Mouse (Mus musculus) left cerebral cortex, postnatal 36 days (tissue): ENCODE measurements at regions not wholly inside any gene's neighbourhood (a gene's known extent, or its start where the extent isn't known, plus 50 kb on each side); places are given as distances from the start of the nearest gene placed in this dataset.

Experiments used
- DNase-seq, 2 experiments: peaks; one replicate each; pipeline ENCODE4 v3.0.0; 2021 to 2022; ENCODE audit warnings: low spot score in 2 of 2, mixed read lengths in 1 of 2
- intact Hi-C: fragments of 180-260 bp; cut with DNase I; formaldehyde crosslinking; loops from one replicate; pipeline ENCODE4 v1.15.1; 2025

- DNase-seq = no peak
- intact Hi-C loops = no loop called here
These were observed 218.3 kb upstream of the Clnk start for GRCm38 (mm10) chr5:39094875-39095274.

GRCm38 (mm10) chr5:39076555-39077178 lies 200.1 kb upstream of the Clnk start:
- intact Hi-C loops = no loop called here
- DNase-seq = peak in 1 of 2 experiments; percentile 11

DNA sequence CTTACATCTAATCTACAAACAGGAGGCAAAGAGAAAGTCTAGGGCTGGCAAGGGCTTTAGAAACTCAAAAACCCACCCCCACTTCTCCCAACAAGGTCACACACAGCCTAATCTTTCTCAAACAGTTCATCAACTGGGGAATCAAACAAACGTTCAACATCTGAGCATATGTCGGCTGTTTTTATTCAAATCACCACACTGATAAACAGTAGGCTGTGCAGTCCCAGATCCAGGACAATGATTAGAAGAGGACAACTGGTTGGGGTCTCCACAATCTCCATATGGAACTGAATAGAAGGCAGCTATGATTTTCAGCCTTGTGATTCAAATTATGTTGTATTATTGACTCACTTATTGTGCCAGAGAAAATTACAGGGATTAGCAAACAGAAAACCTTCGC lies 193.1 kb upstream of the Clnk start:
- intact Hi-C loops = loop anchor here (10.0 kb wide), 1 partner anchor 285 kb away; no protein-coding TSS in a partner anchor
- DNase-seq = no peak

DNA sequence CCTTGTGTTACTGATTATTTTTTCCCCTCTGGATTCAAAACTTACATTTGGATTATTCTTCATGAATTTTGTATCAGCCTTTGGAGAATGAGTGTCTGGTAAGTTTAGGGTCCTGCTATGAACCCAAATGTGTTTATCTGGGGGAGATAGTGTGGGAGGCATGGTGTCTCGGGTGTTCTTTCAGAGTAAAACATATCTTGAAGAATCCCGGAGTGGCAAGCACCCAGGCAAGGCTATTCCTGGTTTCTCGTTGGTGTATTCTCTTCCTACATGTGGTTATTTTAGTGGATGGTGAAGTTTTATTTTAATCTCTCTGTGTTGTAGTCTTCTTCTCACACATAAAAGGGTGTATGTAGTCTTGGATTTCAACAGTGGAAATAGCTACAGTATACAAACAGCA lies 186.4 kb upstream of the Clnk start:
- peak; percentile 39 to 74 for DNase-seq
- intact Hi-C loops = loop anchor here (5.0 to 10.0 kb wide), 2 partner anchors 278 to 574 kb away; no protein-coding TSS in a partner anchor

DNA sequence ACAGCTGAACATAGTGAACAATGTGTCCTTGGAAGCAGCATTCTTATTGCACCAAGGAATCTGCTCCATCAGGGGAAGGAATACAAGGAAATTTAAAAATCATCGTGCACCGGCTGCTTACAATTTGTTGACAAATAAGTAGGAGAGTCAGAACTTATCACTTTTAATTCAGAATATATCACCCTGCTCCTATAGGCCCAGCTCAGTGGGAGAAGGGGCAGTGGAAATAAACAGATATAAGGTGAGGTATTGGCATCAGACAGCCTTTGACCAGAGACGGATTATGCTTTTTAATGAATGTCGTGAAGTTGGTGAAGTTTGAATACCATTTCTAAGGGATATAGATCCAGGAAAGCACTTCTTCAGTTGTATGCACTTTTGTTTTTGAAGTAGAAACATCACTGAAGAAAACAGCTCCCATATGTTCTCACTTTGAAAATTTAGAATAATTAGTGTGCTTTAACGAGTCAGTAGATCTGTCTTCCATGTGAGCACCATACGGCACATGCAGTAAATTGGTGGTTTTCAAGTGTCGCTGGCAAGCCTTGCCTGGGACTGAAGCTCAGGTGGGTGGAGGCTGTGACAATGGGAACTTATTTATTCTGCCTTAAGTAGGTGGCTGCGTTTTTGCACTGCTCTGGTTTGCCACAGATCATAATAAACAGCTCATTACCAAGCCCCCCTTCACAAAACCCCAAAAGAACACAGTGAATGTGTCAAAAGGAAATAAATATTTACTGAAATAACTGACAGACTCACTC lies 176.1 kb upstream of the Clnk start:
- intact Hi-C loops = loop anchor here (5.0 kb wide), 2 partner anchors 165 to 590 kb away; no protein-coding TSS in a partner anchor
- peak; percentile 57 to 69 for DNase-seq

- intact Hi-C loops = loop anchor here (5.0 kb wide), 2 partner anchors 163 to 592 kb away; no protein-coding TSS in a partner anchor
- DNase-seq = no peak
These were observed 173.9 kb upstream of the Clnk start for GRCm38 (mm10) chr5:39050512-39050911.

GRCm38 (mm10) chr5:39049141-39049540 lies 172.5 kb upstream of the Clnk start:
- no peak for DNase-seq
- intact Hi-C loops = no loop called here

DNA sequence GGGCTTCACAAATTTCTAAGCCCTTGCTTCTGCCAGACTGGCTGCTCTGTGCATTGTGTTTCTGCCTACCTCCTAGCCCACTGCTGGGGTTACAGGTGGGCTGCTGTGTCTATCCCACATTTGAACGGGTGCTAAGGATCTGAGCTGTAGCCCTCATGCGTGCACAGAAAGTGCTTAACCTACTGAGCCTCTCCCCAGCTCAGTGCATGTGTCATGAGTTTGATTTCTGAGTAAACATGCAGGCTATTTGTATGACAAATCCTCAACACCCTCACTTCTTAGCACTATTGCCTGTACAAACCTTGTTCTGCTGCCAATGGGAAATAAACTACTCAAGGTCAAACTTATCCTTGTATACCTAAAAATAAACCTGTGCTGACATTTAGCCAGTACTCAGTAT lies 163.9 kb upstream of the Clnk start:
- DNase-seq = no peak
- intact Hi-C loops = no loop called here

- DNase-seq = no peak
- intact Hi-C loops = no loop called here
These were observed 146.6 kb upstream of the Clnk start for GRCm38 (mm10) chr5:39023241-39023640.

DNA sequence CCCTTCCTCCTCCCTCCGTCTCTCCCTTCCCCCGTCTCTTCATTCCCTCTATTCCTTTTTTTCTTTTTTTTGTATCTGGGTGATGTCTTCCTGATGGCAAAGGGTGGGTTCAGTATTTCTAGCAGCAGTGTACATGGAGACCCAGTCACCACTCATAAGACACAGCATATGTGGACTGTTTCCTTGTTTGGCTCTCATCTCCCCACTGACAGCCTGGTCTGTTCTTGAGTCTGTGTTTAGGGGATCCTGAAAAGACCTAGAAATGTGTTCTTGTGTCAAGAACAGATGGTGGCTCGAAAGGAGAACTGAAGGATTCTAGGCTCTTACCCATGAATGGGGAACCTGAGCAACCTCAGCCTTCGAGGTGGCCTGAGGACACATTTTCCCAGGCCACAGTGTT lies 124.0 kb upstream of the Clnk start:
- DNase-seq = no peak

GRCm38 (mm10) chr5:38999700-39000099 lies 123.1 kb upstream of the Clnk start:
- intact Hi-C loops = no loop called here
- no peak for DNase-seq

More for the DNA sequence above, 124.0 kb upstream of the Clnk start:
- intact Hi-C loops = no loop called here

- no peak for DNase-seq
- intact Hi-C loops = no loop called here
These were observed 96.0 kb upstream of the Clnk start for GRCm38 (mm10) chr5:38972397-38973159.

GRCm38 (mm10) chr5:38970497-38970896 lies 93.9 kb upstream of the Clnk start:
- DNase-seq = no peak
- intact Hi-C loops = no loop called here

GRCm38 (mm10) chr5:38967010-38967409 lies 90.4 kb upstream of the Clnk start:
- intact Hi-C loops = no loop called here
- DNase-seq = no peak

GRCm38 (mm10) chr5:38964445-38964844 lies 87.8 kb upstream of the Clnk start:
- intact Hi-C loops = no loop called here
- no peak for DNase-seq

GRCm38 (mm10) chr5:38950520-38951288 lies 74.1 kb upstream of the Clnk start:
- DNase-seq = no peak
- intact Hi-C loops = no loop called here

DNA sequence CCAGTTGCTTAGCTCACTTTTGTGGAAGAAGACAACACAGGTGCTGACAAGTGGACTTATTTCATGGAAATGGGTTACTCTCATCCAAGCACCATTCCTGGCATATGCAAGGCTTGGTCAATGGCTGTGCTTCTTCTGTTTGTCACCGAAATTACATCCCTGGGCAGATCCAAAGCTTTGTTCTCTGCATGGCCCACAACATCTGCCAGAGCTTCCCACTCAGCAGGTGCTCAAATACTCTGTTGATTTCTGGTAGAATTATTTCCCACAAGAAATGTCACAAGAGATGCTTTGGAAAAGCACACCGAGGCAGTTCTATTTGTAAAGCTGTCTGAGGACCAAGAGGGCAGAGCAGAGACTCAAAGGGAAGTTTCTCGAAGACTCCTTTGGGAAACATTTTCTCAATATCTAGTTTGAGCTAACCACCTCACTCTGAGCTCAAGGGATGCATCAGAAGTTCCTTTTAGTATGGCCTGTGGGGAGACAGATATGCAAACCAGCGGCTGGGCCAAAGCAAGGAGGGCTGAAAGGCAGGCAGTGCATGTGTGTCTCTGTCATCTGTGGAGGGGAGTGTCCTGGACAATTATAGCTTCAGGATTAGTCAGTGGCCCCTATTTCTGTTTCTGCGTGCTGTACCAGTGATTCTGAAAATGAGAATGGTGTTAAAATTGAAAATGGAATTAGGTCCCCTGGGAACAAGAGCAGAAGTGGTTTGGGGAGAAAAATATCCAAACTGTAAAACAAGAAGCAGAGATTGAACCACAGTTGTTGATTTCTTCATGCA lies 69.5 kb upstream of the Clnk start:
- DNase-seq = peak; percentile 27 to 39
- intact Hi-C loops = loop anchor here (10.0 kb wide), 1 partner anchor 699 kb away; no protein-coding TSS in a partner anchor

DNA sequence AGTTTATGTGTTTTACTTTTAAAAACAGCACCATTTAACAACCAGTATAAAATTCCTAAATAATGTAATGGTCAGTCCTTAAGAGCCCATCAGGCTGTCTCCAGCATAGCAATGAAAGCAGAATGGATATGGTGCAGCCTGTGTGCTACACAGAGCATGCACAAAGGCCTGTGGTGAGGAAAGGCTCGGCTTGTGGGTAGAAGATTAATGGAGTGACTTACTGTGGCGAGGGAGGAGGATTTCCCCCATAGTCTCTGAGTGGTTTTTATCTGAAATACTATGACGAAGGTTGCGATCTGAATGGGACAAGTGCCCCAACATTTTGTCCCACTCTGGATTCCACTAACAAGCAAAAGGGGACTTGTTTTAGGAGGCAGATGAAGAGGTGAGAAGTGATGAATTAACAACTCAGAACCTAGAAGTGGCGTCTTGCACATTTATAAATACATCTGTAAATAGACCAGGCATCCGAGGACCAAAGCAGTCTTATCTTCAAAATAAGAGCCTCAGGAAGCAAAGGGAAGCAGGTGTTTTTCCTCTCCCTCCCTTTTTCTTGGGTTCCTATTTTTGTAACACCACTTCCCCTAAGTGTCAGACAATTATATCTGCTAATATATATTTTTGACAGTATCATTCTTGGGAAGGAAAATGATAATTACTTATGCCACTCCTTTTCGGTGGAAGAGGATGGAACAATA lies 55.9 kb upstream of the Clnk start:
- DNase-seq = no peak
- intact Hi-C loops = no loop called here
